Mouse (Mus musculus) megakaryocyte progenitor cell, adult 5-6 weeks (primary cell): ENCODE measurements around the gene Plch2. TPM values are rescaled to one million over a fixed set of nuclear protein-coding genes. Genes with fewer than 3 reads are reported as not detected.
"Not testable (repeated sequence)": the region's sequence is repeated elsewhere in the genome, so short reads cannot be mapped to it uniquely, and the experiment has no call there.

Experiments used
- ATAC-seq: replicated peaks from 2 replicates; pipeline ENCODE4 v1.8.0; 2016; ENCODE audit warnings: mild to moderate bottlenecking, moderate TSS enrichment, inconsistent platforms; ENCODE audit not compliant: poor library complexity
- total RNA-seq, 2 experiments: library from RNA; stranded (forward) in 1 of 2; stranded (reverse) in 1 of 2; fragments of 157-497, 149-512 nt in 1 of 2; fragments of 200-1000 nt in 1 of 2; gene quantifications; 2 replicates each; pipeline versions ENCODE4 v1.2.3 to v1.2.4; 2015 to 2017

The Plch2 gene
- total RNA-seq (2015) (not detected in 2 replicates), total RNA-seq (2017) (not detected in 2 replicates)

GRCm38 (mm10) chr4:155056724-155057123 lies at the start of gene Plch2:
Plch2 (minus strand) TSS chr4:155056784.
- no peak for ATAC-seq

- ATAC-seq = no peak
Measured at GRCm38 (mm10) chr4:155098572-155098971, 42.0 kb upstream of the Plch2 start.

GRCm38 (mm10) chr4:155097452-155097851 lies 40.9 kb upstream of the Plch2 start:
- ATAC-seq = no peak

- no peak for ATAC-seq
Measured at GRCm38 (mm10) chr4:155095967-155096366, 39.4 kb upstream of the Plch2 start.

GRCm38 (mm10) chr4:155095238-155095900 lies 38.8 kb upstream of the Plch2 start:
- peak; percentile 94 for ATAC-seq

- peak; percentile 72 for ATAC-seq
Measured at GRCm38 (mm10) chr4:155094565-155094964, 38.0 kb upstream of the Plch2 start.

GRCm38 (mm10) chr4:155093431-155094149 lies 37.0 kb upstream of the Plch2 start:
- ATAC-seq = no peak

GRCm38 (mm10) chr4:155092718-155093430 lies 36.3 kb upstream of the Plch2 start:
- ATAC-seq = no peak

GRCm38 (mm10) chr4:155090688-155091449 lies 34.3 kb upstream of the Plch2 start:
- no peak for ATAC-seq

- ATAC-seq = no peak
Measured at GRCm38 (mm10) chr4:155090147-155090546, 33.6 kb upstream of the Plch2 start.

GRCm38 (mm10) chr4:155089241-155089640 lies 32.7 kb upstream of the Plch2 start:
- no peak for ATAC-seq

GRCm38 (mm10) chr4:155086108-155087024 lies 29.8 kb upstream of the Plch2 start, which contains the start of the genes Rer1 and Morn1:
Rer1 (minus strand) TSS chr4:155086382.
Morn1 (plus strand) TSS chr4:155086577.
- peak; percentile 97 for ATAC-seq

GRCm38 (mm10) chr4:155085206-155086107 lies 28.9 kb upstream of the Plch2 start:
- ATAC-seq = peak; percentile 10

GRCm38 (mm10) chr4:155084351-155084750 lies 27.8 kb upstream of the Plch2 start:
- no peak for ATAC-seq

- no peak for ATAC-seq
Measured at GRCm38 (mm10) chr4:155083553-155083952, 27.0 kb upstream of the Plch2 start.

- no peak for ATAC-seq
Measured at GRCm38 (mm10) chr4:155079666-155080065, 23.1 kb upstream of the Plch2 start.

- ATAC-seq = not testable (repeated sequence)
Measured at GRCm38 (mm10) chr4:155078808-155079207, 22.2 kb upstream of the Plch2 start.

- no peak for ATAC-seq
Measured at GRCm38 (mm10) chr4:155076677-155077076, 20.1 kb upstream of the Plch2 start.

- no peak for ATAC-seq
Measured at GRCm38 (mm10) chr4:155075813-155076212, 19.2 kb upstream of the Plch2 start.
